Mouse (Mus musculus): Measurements from ENCODE around the gene 2300003K06Rik. TPM values are rescaled to one million over a fixed set of nuclear protein-coding genes. Genes with fewer than 3 reads are reported as not detected.
A peak's percentile ranks its signal among the peaks of the same experiment; 100 is the strongest.
"Not testable (repeated sequence)": the region's sequence is repeated elsewhere in the genome, so short reads cannot be mapped to it uniquely, and the experiment has no call there.

Gene 2300003K06Rik
- not detected in 2 replicates for total RNA-seq (2021)
- long read RNA-seq, experiment 1: 0 reads
- long read RNA-seq, experiment 2: 0 reads

GRCm38 (mm10) chr11:99837966-99838365, at the start of gene 2300003K06Rik:
TSS of gene 2300003K06Rik (minus strand) at chr11:99838066.
- DNase-seq: no peak

- not testable (repeated sequence) for DNase-seq
Observed at GRCm38 (mm10) chr11:99878887-99879286, 41.0 kb upstream of the 2300003K06Rik start, which contains the start of gene Gm11567. TSS of gene Gm11567 (plus strand) at chr11:99879187.

GRCm38 (mm10) chr11:99873089-99873488, 35.2 kb upstream of the 2300003K06Rik start, which contains the start of gene Krtap9-1:
TSS of gene Krtap9-1 (plus strand) at chr11:99873389.
- not testable (repeated sequence) for DNase-seq

- not testable (repeated sequence) for DNase-seq
Observed at GRCm38 (mm10) chr11:99864176-99864575, 26.3 kb upstream of the 2300003K06Rik start, which contains the start of gene Gm11559. TSS of gene Gm11559 (plus strand) at chr11:99864476.

GRCm38 (mm10) chr11:99858761-99859160, 20.9 kb upstream of the 2300003K06Rik start:
- DNase-seq: no peak

- DNase-seq: no peak
Observed at GRCm38 (mm10) chr11:99857617-99858016, 19.8 kb upstream of the 2300003K06Rik start, which contains the start of gene Gm11568. TSS of gene Gm11568 (plus strand) at chr11:99857917.

GRCm38 (mm10) chr11:99854121-99854520, 16.3 kb upstream of the 2300003K06Rik start:
- peak; percentile 10 for DNase-seq

- no peak for DNase-seq
Observed at GRCm38 (mm10) chr11:99851508-99851907, 13.6 kb upstream of the 2300003K06Rik start, which contains the start of gene Krtap4-16. TSS of gene Krtap4-16 (minus strand) at chr11:99851608.

- no peak for DNase-seq
Observed at GRCm38 (mm10) chr11:99846746-99847145, 8.9 kb upstream of the 2300003K06Rik start.

- no peak for DNase-seq
Observed at GRCm38 (mm10) chr11:99842185-99842584, 4.3 kb upstream of the 2300003K06Rik start.

- not testable (repeated sequence) for DNase-seq
Observed at GRCm38 (mm10) chr11:99815566-99815965, 22.3 kb downstream of the 2300003K06Rik start, which contains the start of gene Gm11564. TSS of gene Gm11564 (minus strand) at chr11:99815666.

GRCm38 (mm10) chr11:99809792-99810191, 28.1 kb downstream of the 2300003K06Rik start, which contains the start of gene Krtap4-13:
TSS of gene Krtap4-13 (minus strand) at chr11:99809892.
- not testable (repeated sequence) for DNase-seq

- not testable (repeated sequence) for DNase-seq
Observed at GRCm38 (mm10) chr11:99804346-99804745, 33.5 kb downstream of the 2300003K06Rik start, which contains the start of gene Gm11554. TSS of gene Gm11554 (minus strand) at chr11:99804446.

GRCm38 (mm10) chr11:99798832-99799231, 39.0 kb downstream of the 2300003K06Rik start, which contains the start of gene Gm11569:
TSS of gene Gm11569 (minus strand) at chr11:99798932.
- DNase-seq: not testable (repeated sequence)

GRCm38 (mm10) chr11:99793367-99793766, 44.5 kb downstream of the 2300003K06Rik start, which contains the start of gene Gm11596:
TSS of gene Gm11596 (minus strand) at chr11:99793467.
- DNase-seq: no peak

Other genes with a start within 250 kb of the 2300003K06Rik start
- not detected in 2 replicates for gene Krtap1-3, start 246.7 kb downstream of the 2300003K06Rik start, total RNA-seq (2021)
- not detected in 2 replicates for gene Krtap9-3, start 240.0 kb downstream of the 2300003K06Rik start, total RNA-seq (2021)
- gene Gm11938, start 234.8 kb downstream of the 2300003K06Rik start, total RNA-seq (2021): not detected in 2 replicates
- not detected in 2 replicates for gene Gm11937, start 227.9 kb downstream of the 2300003K06Rik start, total RNA-seq (2021)
- not detected in 2 replicates for gene Krtap2-4, start 223.2 kb downstream of the 2300003K06Rik start, total RNA-seq (2021)
- not detected in 2 replicates for gene Gm11562, start 217.6 kb downstream of the 2300003K06Rik start, total RNA-seq (2021)
- gene Krtap4-1, start 209.8 kb downstream of the 2300003K06Rik start, total RNA-seq (2021): not detected in 2 replicates
- not detected in 2 replicates for gene Krtap4-2, start 203.0 kb downstream of the 2300003K06Rik start, total RNA-seq (2021)
- not detected in 2 replicates for gene Krtap4-7, start 194.0 kb downstream of the 2300003K06Rik start, total RNA-seq (2021)
- gene Gm11555, start 187.8 kb downstream of the 2300003K06Rik start, total RNA-seq (2021): not detected in 2 replicates
- not detected in 2 replicates for gene Gm11563, start 179.1 kb downstream of the 2300003K06Rik start, total RNA-seq (2021)
- not detected in 2 replicates for gene Krtap4-6, start 172.1 kb downstream of the 2300003K06Rik start, total RNA-seq (2021)
- gene Gm14190, start 147.3 kb downstream of the 2300003K06Rik start, total RNA-seq (2021): not detected in 2 replicates
- gene Gm14180, start 103.8 kb downstream of the 2300003K06Rik start, total RNA-seq (2021): not detected in 2 replicates
- gene Gm11595, start 65.2 kb downstream of the 2300003K06Rik start, total RNA-seq (2021): not detected in 2 replicates
- gene Krtap4-8, start 57.4 kb downstream of the 2300003K06Rik start, total RNA-seq (2021): not detected in 2 replicates
- not detected in 2 replicates for gene Krtap4-9, start 52.9 kb downstream of the 2300003K06Rik start, total RNA-seq (2021)
- gene Gm11596, start 44.6 kb downstream of the 2300003K06Rik start, total RNA-seq (2021): not detected in 2 replicates
- gene Gm11569, start 39.1 kb downstream of the 2300003K06Rik start, total RNA-seq (2021): not detected in 2 replicates
- not detected in 2 replicates for gene Gm11554, start 33.6 kb downstream of the 2300003K06Rik start, total RNA-seq (2021)
- not detected in 2 replicates for gene Krtap4-13, start 28.2 kb downstream of the 2300003K06Rik start, total RNA-seq (2021)
- not detected in 2 replicates for gene Gm11564, start 22.4 kb downstream of the 2300003K06Rik start, total RNA-seq (2021)
- gene Krtap4-16, start 13.5 kb upstream of the 2300003K06Rik start, total RNA-seq (2021): not detected in 2 replicates
- not detected in 2 replicates for gene Gm11568, start 19.9 kb upstream of the 2300003K06Rik start, total RNA-seq (2021)
- not detected in 2 replicates for gene Gm11559, start 26.4 kb upstream of the 2300003K06Rik start, total RNA-seq (2021)
- gene Krtap9-1, start 35.3 kb upstream of the 2300003K06Rik start, total RNA-seq (2021): not detected in 2 replicates
- gene Gm11567, start 41.1 kb upstream of the 2300003K06Rik start, total RNA-seq (2021): not detected in 2 replicates
- not detected in 2 replicates for gene Krtap31-1, start 69.9 kb upstream of the 2300003K06Rik start, total RNA-seq (2021)
- gene Gm11565, start 76.7 kb upstream of the 2300003K06Rik start, total RNA-seq (2021): not detected in 2 replicates
- gene Krtap31-2, start 98.2 kb upstream of the 2300003K06Rik start, total RNA-seq (2021): not detected in 2 replicates
- not detected in 2 replicates for gene Krtap9-5, start 110.4 kb upstream of the 2300003K06Rik start, total RNA-seq (2021)
- gene Krtap29-1, start 141.0 kb upstream of the 2300003K06Rik start, total RNA-seq (2021): not detected in 2 replicates
- not detected in 2 replicates for gene Krtap16-1, start 148.5 kb upstream of the 2300003K06Rik start, total RNA-seq (2021)
- gene Krtap17-1, start 155.9 kb upstream of the 2300003K06Rik start, total RNA-seq (2021): not detected in 2 replicates
- gene Krt33a, start 178.1 kb upstream of the 2300003K06Rik start, total RNA-seq (2021): not detected in 2 replicates
- not detected in 2 replicates for gene Krt33b, start 191.8 kb upstream of the 2300003K06Rik start, total RNA-seq (2021)
- gene Krt34, start 203.5 kb upstream of the 2300003K06Rik start, total RNA-seq (2021): not detected in 2 replicates
- not detected in 2 replicates for gene Krt31, start 212.5 kb upstream of the 2300003K06Rik start, total RNA-seq (2021)